Mouse (Mus musculus): ENCODE results near the gene Nck2.

DNA sequence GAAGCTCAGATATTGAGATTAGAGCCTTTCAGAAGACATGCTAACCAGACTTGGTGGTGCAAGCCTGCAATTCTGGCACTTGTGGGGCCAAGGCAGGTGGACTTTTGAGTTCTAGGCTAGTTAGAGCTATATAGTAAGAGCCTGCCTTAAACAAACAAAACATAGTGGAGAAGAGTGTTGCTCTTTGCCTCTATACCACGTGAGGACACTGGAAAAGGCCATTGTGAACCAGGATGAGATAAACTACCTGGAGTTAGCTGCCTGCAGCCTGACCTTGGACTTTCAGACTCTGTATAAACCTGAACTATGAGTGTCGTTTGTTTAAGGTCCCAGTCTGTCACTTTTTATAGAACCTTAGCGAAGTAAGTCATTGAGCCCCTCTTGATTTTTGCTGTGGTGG is 42.1 kb downstream of the Nck2 start:
- TF ChIP-seq GATA1 (IDR thresholded peaks at IDR 0.05; ENCODE audit: borderline replicate concordance, low read length) (no peak), FLI1 (IDR thresholded peaks at IDR 0.05; ENCODE audit: low read length) (no peak)

Measured in megakaryocyte, embryonic 14.5 days (primary cell).